Mouse (Mus musculus): ENCODE measurements at regions not wholly inside any gene's neighbourhood (a gene's known extent, or its start where the extent isn't known, plus 50 kb on each side); places are given as distances from the start of the nearest gene placed in this dataset.

GRCm38 (mm10) chr14:99788185-99788584, 489.7 kb downstream of the Klf5 start:
- no peak for DNase-seq (ENCODE audit: low read depth, low spot score)
- no peak overlapping the region for H3K27ac ChIP-seq (ENCODE audit: insufficient read depth, low read depth, low read length, poor library complexity, severe bottlenecking)
- no peak overlapping the region for H3K4me3 ChIP-seq (ENCODE audit: insufficient read depth in 1 of 2, low read depth in 1 of 2, low read length in 2 of 2, poor library complexity in 1 of 2, severe bottlenecking in 1 of 2)
- H3K9me3 ChIP-seq (ENCODE audit: control insufficient read depth, insufficient read depth, low read depth, low read length): no peaks in the 10 kb centered on the region
- no peak overlapping the region for H3K9ac ChIP-seq (ENCODE audit: insufficient read depth, low read depth, low read length, poor library complexity, severe bottlenecking)
- H3K4me1 ChIP-seq (ENCODE audit: control insufficient read depth in 2 of 2, insufficient read depth in 2 of 2, low read length in 2 of 2, poor library complexity in 1 of 2): 0 out of 4 replicates have a peak, but pooled peaks cover 0 to 2% of the 10 kb centered on the region in 2 experiments
- H3K36me3 ChIP-seq (ENCODE audit: control insufficient read depth, insufficient read depth, low read length, poor library complexity, severe bottlenecking): no peaks in the 10 kb centered on the region
- no peak for TF ChIP-seq ZC3H11A (IDR thresholded peaks at IDR 0.05; ENCODE audit: borderline replicate concordance, low read depth, low read length)
- TF ChIP-seq ZNF384 (IDR thresholded peaks at IDR 0.05; ENCODE audit: low read depth, low read length): no peak
- no peak for TF ChIP-seq MAFK (IDR thresholded peaks at IDR 0.05; ENCODE audit: insufficient read depth, low read depth, low read length)
- TF ChIP-seq HCFC1 (IDR thresholded peaks at IDR 0.05; ENCODE audit: borderline replicate concordance, insufficient read depth, low read length): no peak
- no peak for TF ChIP-seq CHD2 (IDR thresholded peaks at IDR 0.05; ENCODE audit: low read depth, low read length)
- in situ Hi-C loops (cut with MboI; ENCODE audit: low sequenced_read_pairs in 2 of 2, unreplicated experiment in 2 of 2): no loop called here

GRCm38 (mm10) chr14:99796293-99796692, 488.2 kb downstream of the Klf12 start:
- H3K4me3 ChIP-seq (ENCODE audit: insufficient read depth in 1 of 2, low read depth in 1 of 2, low read length in 2 of 2, poor library complexity in 1 of 2, severe bottlenecking in 1 of 2): no peak overlapping the region
- H3K27ac ChIP-seq (ENCODE audit: insufficient read depth, low read depth, low read length, poor library complexity, severe bottlenecking): no peak overlapping the region
- TF ChIP-seq MAFK (IDR thresholded peaks at IDR 0.05; ENCODE audit: insufficient read depth, low read depth, low read length) (no peak), CHD2 (IDR thresholded peaks at IDR 0.05; ENCODE audit: low read depth, low read length) (no peak), ZC3H11A (IDR thresholded peaks at IDR 0.05; ENCODE audit: borderline replicate concordance, low read depth, low read length) (no peak), HCFC1 (IDR thresholded peaks at IDR 0.05; ENCODE audit: borderline replicate concordance, insufficient read depth, low read length) (no peak), ZNF384 (IDR thresholded peaks at IDR 0.05; ENCODE audit: low read depth, low read length) (no peak)
- DNase-seq (ENCODE audit: low read depth, low spot score): no peak
- no peaks in the 10 kb centered on the region for H3K36me3 ChIP-seq (ENCODE audit: control insufficient read depth, insufficient read depth, low read length, poor library complexity, severe bottlenecking)
- no peaks in the 10 kb centered on the region for H3K4me1 ChIP-seq (ENCODE audit: control insufficient read depth in 2 of 2, insufficient read depth in 2 of 2, low read length in 2 of 2, poor library complexity in 1 of 2)
- H3K9me3 ChIP-seq (ENCODE audit: control insufficient read depth, insufficient read depth, low read depth, low read length): no peaks in the 10 kb centered on the region
- H3K9ac ChIP-seq (ENCODE audit: insufficient read depth, low read depth, low read length, poor library complexity, severe bottlenecking): no peak overlapping the region
- in situ Hi-C loops (cut with MboI; ENCODE audit: low sequenced_read_pairs in 2 of 2, unreplicated experiment in 2 of 2): no loop called here

GRCm38 (mm10) chr14:99806052-99806451, 478.4 kb downstream of the Klf12 start:
- H3K4me3 ChIP-seq (ENCODE audit: insufficient read depth in 1 of 2, low read depth in 1 of 2, low read length in 2 of 2, poor library complexity in 1 of 2, severe bottlenecking in 1 of 2): no peak overlapping the region
- H3K27ac ChIP-seq (ENCODE audit: insufficient read depth, low read depth, low read length, poor library complexity, severe bottlenecking): no peak overlapping the region
- in situ Hi-C loops (cut with MboI; ENCODE audit: low sequenced_read_pairs in 2 of 2, unreplicated experiment in 2 of 2): no loop called here
- no peak for DNase-seq (ENCODE audit: low read depth, low spot score)
- H3K9me3 ChIP-seq (ENCODE audit: control insufficient read depth, insufficient read depth, low read depth, low read length): no peaks in the 10 kb centered on the region
- H3K9ac ChIP-seq (ENCODE audit: insufficient read depth, low read depth, low read length, poor library complexity, severe bottlenecking): no peak overlapping the region
- no peaks in the 10 kb centered on the region; a peak in 1 of 4 replicates for H3K4me1 ChIP-seq (ENCODE audit: control insufficient read depth in 2 of 2, insufficient read depth in 2 of 2, low read length in 2 of 2, poor library complexity in 1 of 2)
- no peaks in the 10 kb centered on the region for H3K36me3 ChIP-seq (ENCODE audit: control insufficient read depth, insufficient read depth, low read length, poor library complexity, severe bottlenecking)
- no peak for TF ChIP-seq ZNF384 (IDR thresholded peaks at IDR 0.05; ENCODE audit: low read depth, low read length)

DNA sequence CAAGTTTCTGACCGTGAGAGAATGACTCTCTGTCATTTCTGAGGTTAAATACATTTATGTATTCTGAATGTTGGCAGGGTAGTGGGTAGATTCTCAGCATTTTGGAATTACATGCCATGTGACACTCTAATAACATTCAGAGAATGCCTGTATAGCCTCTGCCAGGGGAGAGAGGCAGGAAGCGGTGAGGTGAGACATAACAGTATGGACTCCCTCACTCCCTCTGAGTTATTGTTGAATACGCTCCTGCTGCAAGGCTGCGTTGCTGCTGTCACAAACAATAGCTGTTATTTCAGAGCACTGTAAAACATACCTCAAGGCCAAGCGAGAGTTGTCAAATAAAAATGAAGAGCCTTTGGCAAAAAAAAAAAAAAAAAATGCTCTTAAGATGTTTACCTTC, 477.9 kb downstream of the Klf12 start:
- Histone ChIP-seq H3K4me3 (ENCODE audit: insufficient read depth in 1 of 2, low read depth in 1 of 2, low read length in 2 of 2, poor library complexity in 1 of 2, severe bottlenecking in 1 of 2) (no peak overlapping the region), H3K36me3 (ENCODE audit: control insufficient read depth, insufficient read depth, low read length, poor library complexity, severe bottlenecking) (no peaks in the 10 kb centered on the region), H3K27ac (ENCODE audit: insufficient read depth, low read depth, low read length, poor library complexity, severe bottlenecking) (no peak overlapping the region), H3K4me1 (ENCODE audit: control insufficient read depth in 2 of 2, insufficient read depth in 2 of 2, low read length in 2 of 2, poor library complexity in 1 of 2) (no peaks in the 10 kb centered on the region; a peak in 1 of 4 replicates), H3K9me3 (ENCODE audit: control insufficient read depth, insufficient read depth, low read depth, low read length) (no peaks in the 10 kb centered on the region), H3K9ac (ENCODE audit: insufficient read depth, low read depth, low read length, poor library complexity, severe bottlenecking) (no peak overlapping the region)
- in situ Hi-C loops (cut with MboI; ENCODE audit: low sequenced_read_pairs in 2 of 2, unreplicated experiment in 2 of 2): no loop called here
- no peak for TF ChIP-seq HCFC1 (IDR thresholded peaks at IDR 0.05; ENCODE audit: borderline replicate concordance, insufficient read depth, low read length)
- no peak for TF ChIP-seq ZNF384 (IDR thresholded peaks at IDR 0.05; ENCODE audit: low read depth, low read length)
- no peak for TF ChIP-seq MAFK (IDR thresholded peaks at IDR 0.05; ENCODE audit: insufficient read depth, low read depth, low read length)
- TF ChIP-seq ZC3H11A (IDR thresholded peaks at IDR 0.05; ENCODE audit: borderline replicate concordance, low read depth, low read length): no peak
- no peak for TF ChIP-seq CHD2 (IDR thresholded peaks at IDR 0.05; ENCODE audit: low read depth, low read length)
- DNase-seq (ENCODE audit: low read depth, low spot score): no peak

DNA sequence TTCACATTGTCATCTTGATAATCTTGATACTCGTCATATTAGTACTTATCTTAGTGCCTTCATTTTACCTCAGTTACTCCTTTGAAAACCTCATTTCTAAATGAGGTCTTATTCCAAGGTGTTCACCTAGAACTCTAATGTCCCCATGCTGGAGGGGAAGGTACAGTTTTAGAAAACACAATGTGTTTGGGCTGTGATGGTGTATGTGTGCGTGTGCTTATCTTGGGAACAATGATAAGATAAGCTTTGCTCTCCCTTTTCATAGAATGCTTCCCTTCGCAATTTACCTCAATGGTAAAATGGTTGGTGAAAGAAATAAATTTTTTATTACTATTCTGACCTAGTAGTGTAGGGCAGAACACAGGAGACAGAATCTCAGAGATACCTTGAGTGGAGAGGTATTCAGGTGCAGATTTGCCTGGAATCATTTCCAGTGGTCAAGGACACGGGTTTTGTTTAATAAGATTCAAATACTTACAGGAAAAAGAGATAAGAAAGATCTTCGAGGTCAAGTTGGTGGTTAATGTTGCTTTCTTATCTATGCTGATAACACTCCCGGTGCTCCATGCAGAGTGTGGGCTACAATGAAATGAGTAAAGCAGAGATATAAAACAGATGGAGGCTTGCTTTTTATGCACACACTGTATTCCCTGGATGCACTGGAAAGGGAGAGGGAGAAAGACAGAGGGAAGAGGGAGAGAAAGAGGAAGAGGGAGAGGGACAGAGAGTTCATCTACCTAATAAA, 471.6 kb downstream of the Klf12 start:
- Histone ChIP-seq H3K4me1 (ENCODE audit: control insufficient read depth in 2 of 2, insufficient read depth in 2 of 2, low read length in 2 of 2, poor library complexity in 1 of 2) (no peaks in the 10 kb centered on the region; a peak in 1 of 4 replicates), H3K9ac (ENCODE audit: insufficient read depth, low read depth, low read length, poor library complexity, severe bottlenecking) (no peak overlapping the region), H3K9me3 (ENCODE audit: control insufficient read depth, insufficient read depth, low read depth, low read length) (no peaks in the 10 kb centered on the region), H3K36me3 (ENCODE audit: control insufficient read depth, insufficient read depth, low read length, poor library complexity, severe bottlenecking) (no peaks in the 10 kb centered on the region), H3K4me3 (ENCODE audit: insufficient read depth in 1 of 2, low read depth in 1 of 2, low read length in 2 of 2, poor library complexity in 1 of 2, severe bottlenecking in 1 of 2) (no peak overlapping the region), H3K27ac (ENCODE audit: insufficient read depth, low read depth, low read length, poor library complexity, severe bottlenecking) (no peak overlapping the region)
- in situ Hi-C loops (cut with MboI; ENCODE audit: low sequenced_read_pairs in 2 of 2, unreplicated experiment in 2 of 2): no loop called here
- no peak for DNase-seq (ENCODE audit: low read depth, low spot score)
- no peak for TF ChIP-seq ZC3H11A (IDR thresholded peaks at IDR 0.05; ENCODE audit: borderline replicate concordance, low read depth, low read length)

All from ES-E14 (cell line).